Mouse (Mus musculus) CH12.LX (cell line): ENCODE measurements around the gene Ptprg. TPM values are rescaled to one million over a fixed set of nuclear protein-coding genes. Genes with fewer than 3 reads are reported as not detected.

Experiments used
- DNase-seq: peaks from one replicate; pipeline ENCODE4 v3.0.0-alpha.2; 2013; ENCODE audit errors: extremely low read depth
- H3K27ac ChIP-seq: 2 replicates; pipeline ENCODE4 v1.5.1; 2012; ENCODE audit warnings: low read depth, mild to moderate bottlenecking, control low read depth, moderate library complexity; ENCODE audit not compliant: insufficient read depth
- H3K27me3 ChIP-seq: replicated peaks from 2 replicates; pipeline ENCODE3; 2012; ENCODE audit warnings: inconsistent platforms
- H3K36me3 ChIP-seq, 2 experiments: replicated peaks in 1 of 2; 2 replicates each; pipeline versions ENCODE3 to v1.6.1; 2012; ENCODE audit warnings: inconsistent platforms in 1 of 2, low read length in 1 of 2, mild to moderate bottlenecking in 1 of 2, mixed read lengths in 1 of 2, moderate library complexity in 1 of 2; ENCODE audit not compliant: control insufficient read depth in 1 of 2, insufficient read depth in 1 of 2
- H3K4me1 ChIP-seq, 2 experiments: 2 replicates each; pipeline ENCODE4 v1.6.1; 2012; ENCODE audit warnings: inconsistent platforms in 1 of 2, moderate library complexity in 1 of 2; ENCODE audit not compliant: insufficient read depth in 2 of 2, control insufficient read depth in 1 of 2
- H3K4me2 ChIP-seq: 2 replicates; pipeline ENCODE4 v1.6.1; 2012; ENCODE audit warnings: low read depth, mild to moderate bottlenecking, control low read depth; ENCODE audit not compliant: poor library complexity, insufficient read depth, severe bottlenecking
- H3K4me3 ChIP-seq, 3 experiments: fragments of 150-350 bp in 1 of 3; sonication (generic) in 1 of 3; replicated peaks in 1 of 3; 2 replicates each; pipeline versions ENCODE3 to v1.5.1; 2011 to 2012; ENCODE audit warnings: low read depth in 2 of 3, low read length in 2 of 3, mild to moderate bottlenecking in 2 of 3, moderate library complexity in 2 of 3, control low read depth in 1 of 3, improper control_type of control experiment in 1 of 3, inconsistent platforms in 1 of 3, mixed read lengths in 1 of 3; ENCODE audit not compliant: poor library complexity in 1 of 3
- H3K79me2 ChIP-seq: replicated peaks from 2 replicates; pipeline ENCODE4 v1.6.1; 2012; ENCODE audit warnings: mild to moderate bottlenecking, moderate library complexity; ENCODE audit not compliant: control insufficient read depth, poor library complexity, insufficient read depth, severe bottlenecking; ENCODE audit errors: extremely low read depth
- H3K9ac ChIP-seq: 2 replicates; pipeline ENCODE4 v1.6.1; 2012; ENCODE audit warnings: low read depth, mild to moderate bottlenecking, control low read depth, moderate library complexity; ENCODE audit not compliant: insufficient read depth
- H3K9me3 ChIP-seq: replicated peaks from 2 replicates; pipeline ENCODE3; 2012; ENCODE audit warnings: low read length, inconsistent platforms, mixed read lengths
- BHLHE40 ChIP-seq: IDR thresholded peaks from 2 replicates; pipeline ENCODE4 v1.6.1; 2011; ENCODE audit warnings: mild to moderate bottlenecking, low read depth, low read length, improper control_type of control experiment
- E2F4 ChIP-seq: IDR thresholded peaks from 2 replicates; pipeline ENCODE4 v1.6.1; 2011; ENCODE audit warnings: low read depth, low read length, improper control_type of control experiment; ENCODE audit not compliant: insufficient replicate concordance
- GABPA ChIP-seq: IDR thresholded peaks from 2 replicates; pipeline ENCODE4 v1.6.1; 2012; ENCODE audit warnings: low read depth, low read length, improper control_type of control experiment, inconsistent platforms; ENCODE audit not compliant: insufficient replicate concordance
- HCFC1 ChIP-seq: IDR thresholded peaks from 2 replicates; pipeline ENCODE4 v1.6.1; 2012; ENCODE audit warnings: low read depth, mild to moderate bottlenecking, inconsistent platforms, low read length, improper control_type of control experiment
- IRF4 ChIP-seq: IDR thresholded peaks from 2 replicates; pipeline ENCODE4 v1.6.1; 2014; ENCODE audit warnings: low read depth, mild to moderate bottlenecking, inconsistent platforms, low read length, improper control_type of control experiment
- JUN ChIP-seq: IDR thresholded peaks from 2 replicates; pipeline ENCODE4 v1.6.1; 2011; ENCODE audit warnings: low read depth, mild to moderate bottlenecking, low read length, improper control_type of control experiment, moderate library complexity; ENCODE audit not compliant: insufficient read depth
- KAT2A ChIP-seq: IDR thresholded peaks from 2 replicates; pipeline ENCODE4 v1.6.1; 2012; ENCODE audit warnings: low read length, improper control_type of control experiment, inconsistent platforms; ENCODE audit not compliant: insufficient replicate concordance
- MAFK ChIP-seq: IDR thresholded peaks from 2 replicates; pipeline ENCODE4 v1.6.1; 2011; ENCODE audit warnings: low read length, improper control_type of control experiment; ENCODE audit not compliant: insufficient replicate concordance
- MAZ ChIP-seq: IDR thresholded peaks from 2 replicates; pipeline ENCODE4 v1.6.1; 2012; ENCODE audit warnings: low read depth, mild to moderate bottlenecking, inconsistent platforms, low read length, improper control_type of control experiment, moderate library complexity
- MEF2A ChIP-seq: IDR thresholded peaks from 2 replicates; pipeline ENCODE4 v1.6.1; 2014; ENCODE audit warnings: low read depth, mild to moderate bottlenecking, inconsistent platforms, low read length, improper control_type of control experiment, borderline replicate concordance
- MYC ChIP-seq: IDR thresholded peaks from 2 replicates; pipeline ENCODE4 v1.6.1; 2011; ENCODE audit warnings: low read depth, mild to moderate bottlenecking, improper control_type of control experiment, low read length
- NELFE ChIP-seq: IDR thresholded peaks from 2 replicates; pipeline ENCODE4 v1.6.1; 2011; ENCODE audit warnings: low read depth, low read length, improper control_type of control experiment
- NRF1 ChIP-seq: IDR thresholded peaks from 2 replicates; pipeline ENCODE4 v1.6.1; 2014; ENCODE audit warnings: low read depth, mild to moderate bottlenecking, inconsistent platforms, low read length, improper control_type of control experiment, moderate library complexity
- POLR2AphosphoS2 ChIP-seq: IDR thresholded peaks from 2 replicates; pipeline ENCODE4 v1.6.1; 2011; ENCODE audit warnings: low read depth, low read length, improper control_type of control experiment
- RAD21 ChIP-seq: IDR thresholded peaks from 2 replicates; pipeline ENCODE4 v1.6.1; 2011; ENCODE audit warnings: low read depth, mild to moderate bottlenecking, low read length, improper control_type of control experiment, moderate library complexity
- SMC3 ChIP-seq: IDR thresholded peaks from 2 replicates; pipeline ENCODE4 v1.6.1; 2011; ENCODE audit warnings: low read depth, low read length, improper control_type of control experiment
- TBP ChIP-seq: conservative IDR thresholded peaks from 2 replicates; pipeline ENCODE4 v1.6.1; 2011; ENCODE audit warnings: low read depth, low read length, improper control_type of control experiment
- TCF12 ChIP-seq: IDR thresholded peaks from 2 replicates; pipeline ENCODE4 v1.6.1; 2014; ENCODE audit warnings: low read depth, mild to moderate bottlenecking, inconsistent platforms, low read length, improper control_type of control experiment
- USF2 ChIP-seq: conservative IDR thresholded peaks from 2 replicates; pipeline ENCODE4 v1.6.1; 2011; ENCODE audit warnings: low read depth, low read length, improper control_type of control experiment
- ZC3H11A ChIP-seq: IDR thresholded peaks from 2 replicates; pipeline ENCODE4 v1.6.1; 2012; ENCODE audit warnings: low read depth, mild to moderate bottlenecking, inconsistent platforms, low read length, improper control_type of control experiment
- ZKSCAN1 ChIP-seq: IDR thresholded peaks from 2 replicates; pipeline ENCODE4 v1.6.1; 2012; ENCODE audit warnings: low read depth, inconsistent platforms, low read length, improper control_type of control experiment, borderline replicate concordance
- ZMIZ1 ChIP-seq: IDR thresholded peaks from 2 replicates; pipeline ENCODE4 v1.6.1; 2012; ENCODE audit warnings: low read depth, mild to moderate bottlenecking, inconsistent platforms, low read length, improper control_type of control experiment
- dilution Hi-C: fragments of 300-500 bp; cut with MboI; formaldehyde crosslinking; loops from 2 replicates; pipeline ENCODE4 v1.14.3; 2020; ENCODE audit warnings: low sequenced_read_pairs; ENCODE audit not compliant: extremely low pct_unique_long_range_greater_than_20kb, extremely low pct_ligation_motif_present
- in situ Hi-C: fragments of 300-500 bp; cut with MboI; formaldehyde crosslinking; loops from 3 replicates; pipeline ENCODE4 v1.14.3; 2019; ENCODE audit warnings: low sequenced_read_pairs, low pct_ligation_motif_present, low pct_unique_long_range_greater_than_20kb, mixed read lengths
- polyA plus RNA-seq: library from polyadenylated mRNA; unstranded; fragments of >175 nt; gene quantifications from 2 replicates; pipeline ENCODE4 v1.2.1, GENCODE M21; 2012; ENCODE audit warnings: low read depth; ENCODE audit not compliant: insufficient read length
- total RNA-seq, 2 experiments: library from RNA; depleted of rRNA; stranded (reverse); fragments of 300-350 nt in 1 of 2; fragments of >200 nt in 1 of 2; gene quantifications; 2 replicates each; pipeline ENCODE4 v1.2.3; 2012 to 2014

Ptprg gene
- total and polyA plus RNA-seq, 3 experiments = 0.08 TPM; not detected in 2

- H3K79me2 ChIP-seq = no peaks in the 10 kb centered on the region
- no peaks in the 10 kb centered on the region for H3K9me3 ChIP-seq
- H3K27ac ChIP-seq = no peak overlapping the region
- H3K36me3 ChIP-seq = no peaks in the 10 kb centered on the region
- no peak overlapping the region for H3K9ac ChIP-seq
- no peaks in the 10 kb centered on the region for H3K4me1 ChIP-seq
- no peak overlapping the region for H3K4me2 ChIP-seq
- DNase-seq = no peak
- no peak overlapping the region for H3K4me3 ChIP-seq
- TF ChIP-seq ZKSCAN1 (no peak), SMC3 (no peak), ZC3H11A (no peak), GABPA (no peak), JUN (no peak), HCFC1 (no peak), MYC (no peak), NELFE (no peak), E2F4 (no peak), POLR2AphosphoS2 (no peak), MAFK (no peak)
- in situ Hi-C loops = no loop called here
- no peaks in the 10 kb centered on the region for H3K27me3 ChIP-seq
- dilution Hi-C loops = no loop called here
These were observed 549.3 kb downstream of the Ptprg start for GRCm38 (mm10) chr14:12102389-12103325.

- H3K27ac ChIP-seq = no peak overlapping the region
- in situ Hi-C loops = no loop called here
- H3K4me3 ChIP-seq = no peak overlapping the region
- no peak for DNase-seq
- no peaks in the 10 kb centered on the region for H3K4me1 ChIP-seq
- no peaks in the 10 kb centered on the region for H3K27me3 ChIP-seq
- H3K9me3 ChIP-seq = no peaks in the 10 kb centered on the region
- H3K79me2 ChIP-seq = no peaks in the 10 kb centered on the region
- TF ChIP-seq NRF1 = no peak
- no peak for TF ChIP-seq MAZ
- no peak for TF ChIP-seq TCF12
- no peak for TF ChIP-seq ZMIZ1
- no peak for TF ChIP-seq TBP
- no peak for TF ChIP-seq KAT2A
- no peak for TF ChIP-seq USF2
- TF ChIP-seq MEF2A = no peak
- TF ChIP-seq JUN = no peak
- no peak for TF ChIP-seq NELFE
- no peak for TF ChIP-seq BHLHE40
- no peak for TF ChIP-seq SMC3
- no peak for TF ChIP-seq E2F4
- no peak for TF ChIP-seq IRF4
- no peak for TF ChIP-seq RAD21
- TF ChIP-seq, all 38 proteins: peak for 0
- no peak overlapping the region for H3K4me2 ChIP-seq
- H3K9ac ChIP-seq = no peak overlapping the region
- dilution Hi-C loops = no loop called here
- no peaks in the 10 kb centered on the region for H3K36me3 ChIP-seq
These were observed 551.2 kb downstream of the Ptprg start for GRCm38 (mm10) chr14:12104297-12105155.
